Mouse (Mus musculus) megakaryocyte, adult 5-6 weeks (primary cell): ENCODE measurements at regions not wholly inside any gene's neighbourhood (a gene's known extent, or its start where the extent isn't known, plus 50 kb on each side); places are given as distances from the start of the nearest gene placed in this dataset.

ENCODE experiments used
- ATAC-seq: 2 replicates; pipeline ENCODE4 v1.8.0; 2016; ENCODE audit warnings: mild to moderate bottlenecking, inconsistent platforms; ENCODE audit not compliant: poor library complexity, severe bottlenecking

GRCm38 (mm10) chr14:102673724-102674123, 308.7 kb downstream of the Kctd12 start:
- ATAC-seq = no peak

DNA sequence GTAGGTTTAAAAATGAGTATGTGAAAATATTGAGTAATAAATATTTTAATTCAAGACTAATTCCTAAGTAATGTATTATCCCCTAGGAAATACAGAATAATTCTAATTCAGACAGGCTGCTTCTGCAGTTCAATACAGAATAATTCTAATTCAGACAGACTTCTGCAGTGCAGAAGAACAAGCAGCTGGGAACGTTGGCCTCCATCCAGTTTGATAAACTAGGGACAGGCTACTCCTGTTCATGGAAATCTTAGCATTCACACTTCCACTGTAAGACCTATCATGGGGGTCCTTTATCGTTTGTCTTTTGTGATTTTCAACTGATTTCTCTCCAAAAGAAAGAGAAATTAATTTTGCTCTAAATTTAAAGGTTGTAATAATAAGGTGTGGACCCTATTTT, 319.2 kb downstream of the Kctd12 start:
- no peak for ATAC-seq

GRCm38 (mm10) chr14:102660351-102660750, 322.1 kb downstream of the Kctd12 start:
- peak; percentile 60 for ATAC-seq

DNA sequence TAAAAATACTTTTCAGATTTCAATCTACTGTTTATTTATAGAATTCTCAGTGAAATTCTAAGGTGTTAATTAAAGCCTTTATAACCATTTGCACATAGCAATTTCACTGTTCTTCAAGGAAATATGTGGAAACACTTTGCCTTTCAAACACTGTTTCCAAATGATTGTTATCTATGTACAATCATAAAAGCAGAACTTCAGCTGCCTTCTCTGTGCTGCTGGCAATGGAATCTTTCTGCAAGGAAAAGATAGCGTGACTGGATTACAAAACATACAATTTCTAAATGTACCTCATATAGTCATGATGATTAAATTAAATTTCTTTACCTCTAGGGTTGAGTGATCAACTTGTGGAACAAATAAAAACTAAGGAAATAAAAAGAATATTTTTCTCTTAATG, 326.2 kb downstream of the Kctd12 start:
- ATAC-seq = peak; percentile 28

GRCm38 (mm10) chr14:102629601-102630000, 352.8 kb downstream of the Kctd12 start:
- ATAC-seq = no peak

GRCm38 (mm10) chr14:102621546-102621945, 360.9 kb downstream of the Kctd12 start:
- ATAC-seq = peak; percentile 62

DNA sequence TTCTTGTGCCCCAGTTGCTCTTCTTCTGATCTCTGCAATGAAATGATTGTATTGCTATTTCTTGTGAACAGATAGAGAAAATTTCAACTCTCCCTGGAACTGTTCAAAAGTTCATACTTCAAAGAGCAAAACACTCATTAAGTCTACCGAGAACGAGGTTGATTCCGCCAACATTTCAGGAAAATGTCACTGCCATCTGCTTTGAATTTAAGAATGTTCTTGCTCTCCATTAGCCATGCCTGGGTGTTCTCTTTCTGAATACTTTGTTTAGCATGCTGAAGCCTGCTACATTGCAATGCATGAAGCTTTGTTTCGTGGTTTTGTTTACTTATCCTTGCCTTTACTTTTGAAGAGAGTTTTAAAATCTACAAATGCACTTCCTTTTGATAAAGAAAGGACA, 363.4 kb downstream of the Kctd12 start:
- ATAC-seq = no peak

DNA sequence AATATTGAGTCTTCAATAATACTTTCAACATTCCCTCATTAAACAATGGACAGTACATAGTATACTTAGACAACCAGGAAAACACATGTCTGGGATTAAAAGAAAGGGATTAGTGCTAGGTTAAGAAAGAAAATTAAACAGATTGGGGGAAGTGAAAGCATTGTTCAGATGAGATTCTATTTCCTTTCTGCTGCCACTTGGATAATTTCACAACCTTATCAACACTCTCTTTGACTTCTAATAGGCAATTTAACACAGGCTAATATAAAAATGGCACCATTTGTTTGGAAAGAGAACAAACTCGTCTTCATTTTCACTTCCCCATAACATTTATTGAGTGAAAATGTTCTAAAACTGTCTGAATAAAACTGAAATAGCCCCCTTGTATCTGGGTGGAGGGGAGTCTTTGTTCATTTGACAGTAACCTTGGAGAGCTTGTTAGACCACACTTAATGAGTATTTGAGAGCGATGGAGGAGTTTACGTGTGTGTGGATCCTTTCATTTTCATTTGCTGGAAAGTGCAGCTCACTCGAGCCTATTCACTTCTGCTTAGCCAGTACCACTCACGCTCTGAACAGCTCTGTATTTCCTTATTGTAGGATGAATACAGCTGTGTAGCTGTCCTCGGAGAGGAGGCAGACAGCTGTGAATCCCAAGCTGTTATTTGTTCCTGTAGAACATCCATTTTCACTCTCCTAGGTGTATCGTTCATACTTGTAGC, 366.7 kb downstream of the Kctd12 start:
- ATAC-seq = peak; percentile 86

DNA sequence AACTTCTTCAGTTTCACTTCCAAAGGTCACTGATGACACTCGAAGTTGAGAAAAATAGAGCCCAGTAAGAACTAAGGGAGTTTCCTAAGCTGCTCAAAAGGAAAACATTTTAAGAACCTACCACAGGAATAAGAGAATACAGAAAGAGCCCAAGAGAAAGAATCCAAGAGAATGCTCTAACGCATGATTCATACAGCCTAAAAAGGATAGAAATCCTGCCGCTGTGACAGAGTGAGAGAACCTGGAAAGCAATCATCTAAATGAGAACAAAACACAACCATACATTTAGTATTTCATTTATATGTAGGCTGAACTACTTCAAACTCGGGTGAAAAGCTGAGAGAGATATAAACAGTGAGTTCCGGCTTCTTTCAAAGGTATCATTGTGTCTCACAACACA, 376.4 kb downstream of the Kctd12 start:
- no peak for ATAC-seq

DNA sequence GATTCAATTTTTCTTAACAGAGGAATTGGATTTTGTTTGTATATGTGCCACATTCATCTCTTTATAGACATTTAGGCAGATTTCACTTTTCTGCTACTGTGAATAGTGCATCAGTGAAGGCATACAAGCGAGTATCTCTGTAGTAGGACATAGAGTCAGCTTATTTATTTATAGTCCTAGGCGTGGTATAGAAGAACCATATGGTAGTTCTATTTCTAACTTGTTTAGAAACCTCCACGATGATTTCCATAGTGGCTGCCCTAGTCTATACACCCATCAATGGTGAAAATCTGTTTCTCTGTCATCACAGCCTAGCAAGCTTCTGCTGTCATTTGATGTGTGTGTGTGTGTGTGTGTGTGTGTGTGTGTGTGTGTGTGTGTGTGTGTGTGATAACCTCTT, 387.6 kb downstream of the Kctd12 start:
- no peak for ATAC-seq

- ATAC-seq = no peak
Measured at GRCm38 (mm10) chr14:102553781-102554180, 428.7 kb downstream of the Kctd12 start.

DNA sequence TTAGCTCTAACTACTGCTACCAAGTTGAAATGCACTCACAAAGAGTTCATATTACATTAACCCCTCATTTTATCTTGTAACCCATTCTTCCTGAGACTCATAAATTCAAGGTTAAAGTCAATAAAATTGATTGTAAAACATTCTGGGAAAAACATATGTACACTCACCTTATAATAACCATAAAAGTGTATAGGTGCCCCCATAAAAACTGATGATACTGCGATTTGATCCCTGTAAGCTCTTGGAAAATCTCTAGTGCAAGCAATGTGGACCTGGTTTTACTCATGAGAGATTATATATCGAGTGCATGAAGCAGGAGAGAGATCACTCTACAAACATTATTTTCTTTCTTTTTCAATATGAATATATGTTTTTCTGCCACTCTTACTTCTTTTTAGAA, 429.8 kb downstream of the Kctd12 start:
- no peak for ATAC-seq

- no peak for ATAC-seq
Measured at GRCm38 (mm10) chr14:102524894-102525577, 457.4 kb downstream of the Kctd12 start.

GRCm38 (mm10) chr14:102516765-102517164, 465.7 kb downstream of the Kctd12 start:
- ATAC-seq = peak; percentile 60

GRCm38 (mm10) chr14:102514527-102514926, 467.9 kb downstream of the Kctd12 start:
- no peak for ATAC-seq

DNA sequence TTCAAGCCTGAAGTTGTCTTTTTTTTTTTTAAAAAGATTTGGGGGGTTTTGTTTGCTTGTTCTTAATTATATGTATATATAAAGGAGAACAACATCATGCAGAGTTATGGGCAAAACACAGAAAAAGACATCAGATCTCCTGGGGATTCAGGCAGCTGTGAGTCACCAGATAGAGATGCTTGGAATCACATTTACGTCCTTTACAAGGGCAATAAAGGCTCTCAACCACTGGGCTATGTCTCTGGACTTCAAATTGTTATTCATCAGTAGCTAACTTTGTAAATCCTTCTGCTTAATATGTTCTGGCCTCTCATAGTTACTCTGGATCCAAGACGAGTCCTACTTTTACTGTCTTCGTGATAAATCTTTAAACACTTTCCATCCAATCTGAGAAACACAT, 469.8 kb downstream of the Kctd12 start:
- no peak for ATAC-seq

DNA sequence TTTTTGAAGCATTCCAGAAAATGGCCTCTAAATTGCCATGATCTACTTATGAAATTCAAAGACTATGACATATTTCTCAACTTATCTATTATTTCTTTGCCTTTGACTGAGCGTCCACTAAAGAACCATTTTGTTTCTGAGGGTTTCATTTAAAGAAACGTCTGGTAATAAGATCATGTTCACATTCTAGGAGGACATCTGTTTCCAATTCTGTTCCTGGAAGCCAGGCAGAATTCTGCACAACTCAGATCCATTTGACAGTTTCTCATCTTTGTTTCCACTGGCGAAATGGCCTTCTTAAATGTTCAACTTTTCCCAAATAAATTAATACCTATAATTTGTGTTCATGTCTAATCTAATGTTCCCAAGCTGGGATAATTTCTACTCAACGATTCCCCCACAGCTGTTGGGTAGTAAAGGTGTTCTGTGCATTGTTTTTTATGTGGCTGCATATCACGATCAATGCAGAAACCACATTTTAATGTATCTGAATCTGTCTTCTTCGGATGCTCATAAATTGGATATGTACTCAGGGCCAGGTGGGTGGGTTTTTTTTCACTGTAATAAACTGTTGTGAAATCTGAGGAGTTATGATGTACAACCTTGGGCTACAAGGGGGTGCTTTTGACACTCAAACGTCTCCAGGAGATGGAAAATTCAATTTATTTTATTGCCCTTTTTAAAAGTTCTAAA, 470.6 kb downstream of the Kctd12 start:
- no peak for ATAC-seq

DNA sequence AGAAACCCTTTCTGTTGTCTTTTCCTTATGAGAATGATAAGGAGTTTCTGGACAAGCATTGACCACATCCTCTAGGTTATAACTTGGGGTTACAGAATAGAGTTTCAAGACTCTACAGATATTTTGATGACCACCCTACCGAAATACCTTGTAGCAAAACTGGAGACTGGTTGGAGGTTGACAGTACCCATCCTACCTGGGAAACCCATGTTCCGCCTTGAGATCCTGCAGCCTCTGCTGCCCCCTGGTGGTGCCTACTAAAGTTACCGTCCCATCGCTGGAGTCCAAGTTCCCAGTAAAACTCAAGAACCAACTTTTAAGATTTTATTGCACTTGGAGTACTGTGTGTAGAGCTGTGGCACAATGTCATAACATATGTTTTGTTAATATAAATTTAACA, 472.1 kb downstream of the Kctd12 start:
- ATAC-seq = peak; percentile 95

- ATAC-seq = no peak
Measured at GRCm38 (mm10) chr14:102505696-102506321, 476.6 kb downstream of the Kctd12 start.

GRCm38 (mm10) chr14:102497179-102497578, 485.3 kb downstream of the Kctd12 start:
- ATAC-seq = no peak

DNA sequence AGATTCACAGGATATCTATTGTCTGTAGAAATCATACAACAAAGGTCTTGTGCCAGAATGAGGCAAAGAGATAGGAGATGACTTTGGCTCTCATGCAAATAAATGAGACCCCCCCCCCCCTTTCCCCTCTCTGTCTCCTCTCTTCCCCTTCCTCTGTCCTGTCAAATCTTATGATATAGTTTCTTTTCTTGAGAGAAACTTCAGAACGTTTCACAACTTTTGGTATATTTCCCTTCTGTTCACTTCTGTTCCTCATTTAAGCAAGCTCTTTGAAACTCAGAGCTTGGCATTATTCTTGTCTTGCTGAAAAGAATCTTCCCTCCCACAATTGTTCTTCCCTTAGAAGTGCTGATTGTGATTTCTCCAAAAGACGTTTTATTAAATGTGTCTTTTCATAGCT, 490.1 kb downstream of the Kctd12 start:
- peak; percentile 15; the same call in 1 of the 2 replicates for ATAC-seq
